Mouse (Mus musculus): ENCODE results near the gene Chmp6. TPM values are rescaled to one million over a fixed set of nuclear protein-coding genes. Genes with fewer than 3 reads are reported as not detected.

Chmp6 gene
- total and polyA plus RNA-seq, 2 experiments from 2014 or later, result 115 to 117 TPM

DNA sequence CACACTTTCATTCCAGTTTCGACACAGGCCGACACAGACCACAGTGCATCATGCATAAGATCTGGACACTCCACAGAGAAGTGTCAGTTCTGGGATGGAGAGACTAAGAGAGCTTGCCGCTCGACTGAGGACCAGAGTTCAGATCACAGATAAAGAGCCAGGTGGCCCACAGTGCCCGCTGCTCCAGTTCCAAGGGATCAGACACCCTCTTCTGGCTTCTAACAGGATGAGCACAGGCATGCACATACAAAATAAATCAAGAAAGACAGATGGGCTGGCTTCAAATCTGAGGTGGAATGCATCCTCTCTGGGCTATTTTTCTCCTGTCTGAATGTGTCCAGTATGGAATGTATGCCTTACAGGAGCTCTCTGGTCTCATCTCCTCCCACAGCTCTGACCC, 13.5 kb downstream of the Chmp6 start:
- Histone ChIP-seq H3K4me2 (ENCODE audit: low read depth, low read length) (no peak overlapping the region), H3K9me3 (ENCODE audit: low read length) (no peaks in the 10 kb centered on the region), H3K27me3 (ENCODE audit: insufficient read depth, low read length) (no peaks in the 10 kb centered on the region), H3K36me3 (ENCODE audit: insufficient read depth, low read length) (no peaks in the 10 kb centered on the region), H3K4me1 (ENCODE audit: insufficient read depth, low read length) (no peaks in the 10 kb centered on the region), H3K4me3 (ENCODE audit: low read length) (no peak overlapping the region), H3K9ac (replicated peaks; ENCODE audit: low read length) (no peak overlapping the region), H3K27ac (no peak overlapping the region)
- TF ChIP-seq CTCF (IDR thresholded peaks at IDR 0.05; ENCODE audit: low read depth), result no peak
- 73% methylated on average over 5 of the region's 5 CpGs for WGBS
- ATAC-seq (no peak), DNase-seq (ENCODE audit: low spot score) (no peak)

DNA sequence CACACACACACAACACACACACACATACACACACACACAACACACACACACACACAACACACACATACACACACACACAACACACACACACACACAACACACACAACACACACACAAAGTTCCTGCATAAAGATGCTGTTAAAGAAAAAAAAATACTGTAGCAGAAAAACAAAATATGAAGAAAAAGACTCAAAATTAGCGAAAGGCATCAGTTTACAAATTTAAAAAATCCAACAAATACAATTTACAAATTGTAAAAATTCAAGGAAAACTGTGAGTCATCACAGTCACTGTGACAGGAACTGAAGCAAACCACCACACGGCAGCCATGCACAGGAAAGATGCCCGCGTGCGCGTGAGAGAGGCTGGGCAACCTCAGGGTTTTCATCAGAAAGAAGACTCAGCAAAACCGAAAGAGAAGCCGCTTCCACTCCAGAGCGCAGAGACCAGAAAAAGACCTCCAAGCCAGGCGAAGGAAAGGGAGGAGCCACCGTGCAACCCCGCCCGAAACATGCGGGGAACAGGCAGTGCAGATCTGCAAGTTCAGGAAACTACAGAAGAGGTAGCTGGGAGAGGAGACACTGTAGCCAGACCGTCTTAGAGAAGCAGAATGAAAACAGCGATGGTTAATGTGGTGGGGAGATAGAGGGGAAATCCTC, 14.9 kb downstream of the Chmp6 start:
- H3K4me3 ChIP-seq (ENCODE audit: low read length), result no peak overlapping the region
- no peak overlapping the region for H3K27ac ChIP-seq
- no peaks in the 10 kb centered on the region for H3K36me3 ChIP-seq (ENCODE audit: insufficient read depth, low read length)
- no peaks in the 10 kb centered on the region for H3K9me3 ChIP-seq (ENCODE audit: low read length)
- no peaks in the 10 kb centered on the region for H3K4me1 ChIP-seq (ENCODE audit: insufficient read depth, low read length)
- ATAC-seq (no peak), DNase-seq (ENCODE audit: low spot score) (no peak)
- TF ChIP-seq CTCF (IDR thresholded peaks at IDR 0.05; ENCODE audit: low read depth), result no peak
- H3K9ac ChIP-seq (replicated peaks; ENCODE audit: low read length), result no peak overlapping the region
- WGBS, result 70% methylated on average over 16 of the region's 16 CpGs
- no peaks in the 10 kb centered on the region for H3K27me3 ChIP-seq (ENCODE audit: insufficient read depth, low read length)
- H3K4me2 ChIP-seq (ENCODE audit: low read depth, low read length), result no peak overlapping the region

DNA sequence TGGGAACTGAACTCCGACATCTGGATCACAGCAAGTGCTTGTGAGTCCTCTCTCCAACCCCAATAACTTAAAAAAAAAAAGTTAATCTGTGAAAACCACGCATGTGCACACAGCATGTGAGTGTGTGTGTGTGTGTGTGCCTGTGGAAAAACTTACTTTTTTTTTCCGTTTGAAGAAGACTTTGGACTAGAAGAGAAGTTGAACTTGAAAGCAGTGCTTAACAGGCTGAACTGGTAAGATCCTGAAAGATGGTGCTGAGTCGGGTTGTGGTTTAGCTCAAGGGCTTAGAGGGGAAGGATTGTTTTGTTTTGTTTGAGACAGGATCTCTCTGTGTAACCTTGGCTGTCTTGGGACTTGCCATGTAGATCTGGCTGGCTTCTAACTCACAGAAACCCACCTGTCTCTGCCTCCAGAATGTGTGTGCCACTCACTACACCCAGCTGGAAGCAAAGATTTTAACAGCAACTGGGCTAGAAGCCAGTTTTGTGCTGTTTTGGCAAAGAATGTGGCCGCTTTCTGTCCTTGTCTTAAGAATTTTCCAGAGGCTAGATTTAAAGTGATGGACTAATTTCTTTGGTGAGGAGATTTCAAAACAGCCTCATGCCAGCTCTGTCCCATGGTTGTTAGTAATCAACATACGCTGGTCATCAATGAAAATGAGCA, 16.5 kb downstream of the Chmp6 start:
- no peaks in the 10 kb centered on the region for H3K4me1 ChIP-seq (ENCODE audit: insufficient read depth, low read length)
- no peak overlapping the region for H3K4me3 ChIP-seq (ENCODE audit: low read length)
- WGBS, result 75% methylated on average over 6 of the region's 6 CpGs
- ATAC-seq (no peak), DNase-seq (ENCODE audit: low spot score) (no peak)
- H3K27ac ChIP-seq, result no peak overlapping the region
- no peak overlapping the region for H3K4me2 ChIP-seq (ENCODE audit: low read depth, low read length)
- no peaks in the 10 kb centered on the region for H3K9me3 ChIP-seq (ENCODE audit: low read length)
- no peak overlapping the region for H3K9ac ChIP-seq (replicated peaks; ENCODE audit: low read length)
- H3K27me3 ChIP-seq (ENCODE audit: insufficient read depth, low read length), result no peaks in the 10 kb centered on the region
- no peak for TF ChIP-seq CTCF (IDR thresholded peaks at IDR 0.05; ENCODE audit: low read depth)
- no peaks in the 10 kb centered on the region for H3K36me3 ChIP-seq (ENCODE audit: insufficient read depth, low read length)

DNA sequence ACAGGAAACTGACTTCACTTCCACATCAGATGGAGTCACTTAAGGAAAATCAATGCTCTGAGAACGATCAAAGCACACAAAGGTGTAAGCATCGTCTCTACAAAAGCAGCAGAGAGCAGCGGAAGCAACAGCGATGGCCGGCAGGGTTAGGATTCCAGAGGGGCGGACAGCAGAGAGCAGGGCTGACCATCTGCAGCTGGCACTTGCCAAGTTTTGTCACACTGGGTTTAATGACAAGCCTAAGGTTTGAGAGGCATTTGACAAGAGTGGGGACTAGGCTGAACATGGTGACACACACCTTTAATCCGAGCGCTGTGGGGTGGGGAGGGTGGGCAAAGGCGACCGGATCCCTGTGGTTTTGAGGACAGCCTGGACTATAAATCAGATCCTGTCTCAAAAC, 18.6 kb downstream of the Chmp6 start:
- Histone ChIP-seq H3K4me2 (ENCODE audit: low read depth, low read length) (no peak overlapping the region), H3K9ac (replicated peaks; ENCODE audit: low read length) (no peak overlapping the region), H3K27ac (peak overlapping the region; percentile 64), H3K36me3 (ENCODE audit: insufficient read depth, low read length) (no peaks in the 10 kb centered on the region), H3K4me1 (ENCODE audit: insufficient read depth, low read length) (peaks cover 4% of the 10 kb centered on the region), H3K9me3 (ENCODE audit: low read length) (no peaks in the 10 kb centered on the region), H3K27me3 (ENCODE audit: insufficient read depth, low read length) (no peaks in the 10 kb centered on the region), H3K4me3 (ENCODE audit: low read length) (no peak overlapping the region)
- WGBS, result 56% methylated on average over 10 of the region's 10 CpGs
- TF ChIP-seq CTCF (IDR thresholded peaks at IDR 0.05; ENCODE audit: low read depth), result no peak
- ATAC-seq, result peak; percentile 4; the same call in 1 of the 2 replicates
- peak; percentile 53 for DNase-seq (ENCODE audit: low spot score)

- WGBS, result 49% methylated on average over 4 of the region's 4 CpGs
- Histone ChIP-seq H3K36me3 (ENCODE audit: insufficient read depth, low read length) (no peaks in the 10 kb centered on the region), H3K27me3 (ENCODE audit: insufficient read depth, low read length) (no peaks in the 10 kb centered on the region), H3K4me2 (ENCODE audit: low read depth, low read length) (no peak overlapping the region), H3K9me3 (ENCODE audit: low read length) (no peaks in the 10 kb centered on the region), H3K4me3 (ENCODE audit: low read length) (no peak overlapping the region), H3K4me1 (ENCODE audit: insufficient read depth, low read length) (peaks cover 5% of the 10 kb centered on the region), H3K9ac (replicated peaks; ENCODE audit: low read length) (no peak overlapping the region), H3K27ac (no peak overlapping the region)
- ATAC-seq (no peak; the same call in 1 of the 2 replicates), DNase-seq (ENCODE audit: low spot score) (peak; percentile 33)
- TF ChIP-seq CTCF (IDR thresholded peaks at IDR 0.05; ENCODE audit: low read depth), result no peak
These were observed 19.9 kb downstream of the Chmp6 start for GRCm38 (mm10) chr11:119933142-119933541.

GRCm38 (mm10) chr11:119933819-119934583, 20.8 kb downstream of the Chmp6 start:
- H3K27me3 ChIP-seq (ENCODE audit: insufficient read depth, low read length), result no peaks in the 10 kb centered on the region
- no peak for ATAC-seq
- H3K4me3 ChIP-seq (ENCODE audit: low read length), result no peak overlapping the region
- H3K4me1 ChIP-seq (ENCODE audit: insufficient read depth, low read length), result peaks cover 7% of the 10 kb centered on the region
- H3K27ac ChIP-seq, result no peak overlapping the region
- 89% methylated on average over 8 of the region's 8 CpGs for WGBS
- no peak overlapping the region for H3K4me2 ChIP-seq (ENCODE audit: low read depth, low read length)
- H3K9ac ChIP-seq (replicated peaks; ENCODE audit: low read length), result no peak overlapping the region
- H3K36me3 ChIP-seq (ENCODE audit: insufficient read depth, low read length), result no peaks in the 10 kb centered on the region
- H3K9me3 ChIP-seq (ENCODE audit: low read length), result no peaks in the 10 kb centered on the region
- TF ChIP-seq CTCF (IDR thresholded peaks at IDR 0.05; ENCODE audit: low read depth), result no peak
- no peak for DNase-seq (ENCODE audit: low spot score)

All from hindbrain, postnatal 0 days (tissue).